Mouse (Mus musculus) left cerebral cortex, postnatal 25 days (tissue): ENCODE data around the gene Rtel1. TPM values are rescaled to one million over a fixed set of nuclear protein-coding genes. Genes with fewer than 3 reads are reported as not detected.

ENCODE experiments used
- DNase-seq, 2 experiments: peaks; one replicate each; pipeline ENCODE4 v3.0.0; 2022; ENCODE audit warnings: low spot score in 2 of 2, mixed read lengths in 1 of 2
- intact Hi-C: fragments of 180-260 bp; cut with DNase I; formaldehyde crosslinking; loops from one replicate; pipeline ENCODE4 v1.15.1; 2025
- total RNA-seq, 2 experiments: library from RNA; stranded (reverse); gene quantifications; 2 replicates each; pipeline ENCODE4 v1.2.3; 2021

The Rtel1 gene
- total RNA-seq = 10 to 100 TPM; 29.8 to 34.9 TPM

GRCm38 (mm10) chr2:181319248-181320102, at the start of gene Rtel1:
Rtel1 (plus strand) TSS chr2:181319739.
- DNase-seq = peak; percentile 84 to 89
- intact Hi-C loops = no loop called here

- intact Hi-C loops = no loop called here
- no peak for DNase-seq
Measured at GRCm38 (mm10) chr2:181272092-181272491, 47.4 kb upstream of the Rtel1 start.

DNA sequence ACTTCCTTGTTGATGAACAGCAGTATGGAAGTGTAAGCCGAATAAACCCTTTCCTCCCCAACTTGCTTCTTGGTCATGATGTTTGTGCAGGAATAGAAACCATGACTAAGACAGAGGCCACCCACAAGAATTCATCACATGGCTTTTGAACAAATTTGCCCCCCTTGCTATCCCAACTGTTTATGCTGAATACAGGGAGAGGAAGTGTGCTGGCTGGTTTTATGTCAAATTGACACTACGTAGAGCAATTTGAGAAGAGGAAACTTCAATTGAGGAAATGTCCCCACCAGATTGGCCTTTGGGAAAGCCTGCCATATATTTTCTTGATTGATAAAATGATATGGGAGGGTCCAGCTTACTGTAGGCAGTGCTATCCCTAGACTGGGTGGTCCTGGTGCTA, 45.7 kb upstream of the Rtel1 start:
- peak in 1 of 2 experiments; percentile 17 for DNase-seq
- intact Hi-C loops = no loop called here

DNA sequence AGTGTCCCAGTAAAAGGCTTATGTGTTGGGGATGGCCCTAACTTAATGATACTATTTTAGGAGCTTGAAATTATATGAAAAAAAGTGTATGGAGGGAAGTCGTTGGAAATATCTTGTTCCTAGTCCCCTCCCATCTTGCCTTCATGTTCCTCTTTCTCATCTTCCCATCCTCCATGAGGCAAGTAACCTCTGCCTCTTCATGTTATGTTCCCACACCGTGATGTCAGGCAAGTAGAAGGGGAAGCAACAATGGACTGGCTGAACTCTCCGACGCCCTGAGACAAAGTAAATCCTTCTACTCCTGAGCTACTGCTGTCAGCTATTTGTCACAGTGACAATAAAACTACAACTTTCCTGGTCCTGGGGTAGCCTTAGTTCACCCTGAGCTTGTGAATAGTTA, 44.9 kb upstream of the Rtel1 start:
- no peak for DNase-seq
- intact Hi-C loops = no loop called here

DNA sequence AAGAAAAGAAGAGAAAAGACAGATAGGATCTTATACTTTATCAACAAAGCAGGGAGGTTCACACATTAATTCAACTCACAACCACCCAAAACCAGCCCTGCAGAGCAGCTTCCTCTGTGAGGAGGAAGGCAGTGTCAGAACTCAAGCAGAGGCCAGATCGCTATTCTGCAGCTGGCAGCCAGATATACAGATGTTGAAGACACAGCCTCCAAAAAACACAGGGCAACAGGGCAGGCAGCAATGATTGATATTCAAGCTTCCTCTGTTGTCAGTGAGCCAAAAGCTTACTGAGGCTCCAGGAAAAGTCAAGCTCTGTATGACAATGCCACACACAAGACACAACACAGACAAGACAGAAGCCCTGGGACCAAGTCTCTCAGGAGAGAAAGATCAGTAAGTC, 42.8 kb upstream of the Rtel1 start:
- intact Hi-C loops = no loop called here
- DNase-seq = no peak

- DNase-seq = no peak
- intact Hi-C loops = no loop called here
Measured at GRCm38 (mm10) chr2:181277866-181278265, 41.7 kb upstream of the Rtel1 start.

DNA sequence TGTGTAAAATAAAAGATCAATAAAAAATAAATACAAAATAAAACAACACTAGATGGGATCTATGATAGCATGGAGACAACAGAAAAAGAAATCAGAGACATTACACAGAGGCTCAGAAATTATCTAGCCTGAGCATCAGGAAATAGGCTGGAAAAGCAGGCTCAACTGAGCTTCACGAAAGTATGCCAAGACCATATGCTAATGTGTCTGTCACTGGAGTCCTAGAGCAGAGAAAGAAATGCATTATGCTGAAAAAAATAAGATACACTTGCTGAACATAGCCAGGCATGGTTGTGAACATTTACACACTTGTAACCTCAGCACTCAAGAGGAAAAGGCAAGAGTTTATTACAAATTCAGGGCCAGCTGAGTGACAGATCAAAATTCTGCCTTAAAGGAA, 39.6 kb upstream of the Rtel1 start:
- peak in 1 of 2 experiments; percentile 34 for DNase-seq
- intact Hi-C loops = no loop called here

- DNase-seq = no peak
- intact Hi-C loops = loop anchor here (1.0 to 2.0 kb wide), 2 partner anchors 28 to 99 kb away; partner anchors contain the start of genes Ppdpf and Stmn3
Measured at GRCm38 (mm10) chr2:181286629-181287337, 32.8 kb upstream of the Rtel1 start.

DNA sequence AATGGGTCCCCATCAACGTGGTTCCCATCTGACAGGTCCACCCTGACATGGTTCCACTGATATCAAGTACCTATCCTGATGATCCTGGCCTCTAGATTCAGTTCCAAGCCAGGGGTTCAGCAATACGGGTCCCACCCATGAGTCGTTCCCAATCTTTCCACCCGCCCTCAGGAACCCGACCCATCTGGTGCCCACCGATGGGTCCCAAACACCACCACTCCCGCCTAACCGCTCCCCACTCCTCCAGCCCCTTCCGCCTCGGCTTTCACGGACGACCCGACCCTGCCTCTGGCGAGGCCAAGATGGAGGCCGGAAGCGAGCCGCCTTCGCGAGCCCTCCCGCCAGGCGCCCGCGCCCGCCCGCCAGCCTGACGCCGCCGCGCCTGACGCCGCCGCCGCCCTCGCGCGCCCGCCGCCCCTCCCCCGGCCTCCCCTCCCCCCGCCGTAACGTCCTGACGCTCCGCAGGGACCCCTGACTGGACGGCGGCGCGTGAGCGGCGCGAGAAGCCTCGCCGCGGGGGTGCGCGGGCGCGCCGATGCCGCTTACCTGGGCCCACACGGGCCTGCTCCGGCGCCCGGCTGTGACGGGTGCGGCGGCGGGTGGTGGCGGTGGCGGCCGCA, 32.1 kb upstream of the Rtel1 start:
- peak; percentile 74 to 84 for DNase-seq
- intact Hi-C loops = loop anchor here (1.0 to 2.0 kb wide), 2 partner anchors 27 to 100 kb away; partner anchors contain the start of genes Ppdpf and Stmn3

GRCm38 (mm10) chr2:181287958-181288350, 31.6 kb upstream of the Rtel1 start, which contains the start of gene Gmeb2:
Gmeb2 (minus strand) TSS chr2:181288035.
- DNase-seq = peak; percentile 92 to 97
- intact Hi-C loops = loop anchor here (1.0 to 2.0 kb wide), 2 partner anchors 27 to 101 kb away; partner anchors contain the start of genes Ppdpf and Stmn3

DNA sequence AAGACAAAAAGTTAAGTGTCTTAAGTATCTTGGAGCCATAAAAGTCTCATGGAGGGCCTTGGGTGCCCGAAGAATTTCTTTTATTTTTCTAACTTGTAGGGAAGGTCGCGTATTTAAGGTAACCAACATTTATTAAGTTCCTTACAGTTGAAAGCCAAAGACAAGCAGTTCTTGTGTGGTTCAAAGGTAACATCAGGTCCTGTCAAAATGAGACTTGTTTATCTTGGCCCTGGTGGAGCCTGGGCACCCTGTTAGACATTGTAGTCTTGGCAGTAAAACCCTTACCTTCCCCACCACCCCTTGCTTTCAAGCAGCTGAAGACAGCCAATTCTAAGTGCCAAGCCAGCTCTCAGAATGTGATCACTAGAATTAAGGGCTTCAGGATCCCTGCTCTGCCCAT, 30.8 kb upstream of the Rtel1 start:
- no peak for DNase-seq
- intact Hi-C loops = no loop called here

DNA sequence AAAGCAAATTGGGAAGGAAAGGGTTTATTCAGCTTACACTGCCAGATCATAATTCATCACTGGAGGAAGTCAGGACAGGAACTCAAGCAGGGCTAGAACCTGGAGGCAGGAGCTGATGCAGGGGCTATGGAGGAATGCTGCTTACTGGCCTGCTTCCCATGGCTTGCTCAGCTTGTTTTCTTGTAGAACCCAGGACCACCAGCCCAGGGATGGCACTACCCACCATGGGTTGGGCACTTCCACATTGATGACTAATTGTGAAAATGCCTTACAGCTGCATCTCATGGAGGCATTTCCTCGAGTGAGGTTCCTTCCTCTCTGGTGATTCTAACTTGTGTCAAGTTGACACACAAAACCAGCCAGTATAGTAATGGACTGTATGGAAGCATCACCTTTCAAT, 28.6 kb upstream of the Rtel1 start:
- intact Hi-C loops = no loop called here
- no peak for DNase-seq

DNA sequence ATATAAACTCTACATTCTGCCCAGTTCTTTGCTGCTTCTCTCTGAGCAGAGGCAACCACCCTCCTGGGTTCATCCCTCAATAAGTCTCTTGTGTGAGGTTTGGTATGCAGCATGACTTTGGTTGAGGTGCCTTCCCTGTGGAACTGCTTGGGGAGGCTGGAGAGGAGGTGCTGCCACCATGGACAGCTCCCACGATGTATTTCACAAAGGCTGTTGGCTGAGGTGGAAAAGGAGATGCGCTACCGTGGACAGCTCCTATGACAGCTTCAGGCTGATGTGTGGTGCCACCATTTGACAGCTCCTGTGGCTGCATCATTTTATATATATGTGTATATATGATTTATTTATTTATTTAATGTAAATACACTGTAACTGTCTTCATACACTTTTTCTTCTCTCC, 17.5 kb upstream of the Rtel1 start:
- intact Hi-C loops = no loop called here
- no peak for DNase-seq

DNA sequence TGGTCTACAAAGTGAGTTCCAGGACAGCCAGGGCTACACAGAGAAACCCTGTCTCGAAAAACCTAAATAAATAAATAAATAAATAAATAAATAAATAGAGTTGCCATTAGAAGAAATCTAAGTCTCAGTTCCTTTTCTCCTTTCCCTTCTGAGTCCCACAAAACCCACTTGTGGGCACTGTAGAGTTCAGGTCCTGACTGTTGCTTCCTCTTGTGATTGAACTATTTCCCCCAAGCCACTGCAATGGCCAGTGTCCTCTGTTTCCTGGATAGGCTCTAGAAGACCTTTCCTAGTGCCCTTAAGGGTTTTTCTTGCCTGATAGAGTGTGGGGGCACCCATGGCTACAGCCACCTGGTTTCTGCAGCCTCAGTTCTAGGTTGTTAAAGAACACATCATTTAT, 14.6 kb upstream of the Rtel1 start:
- intact Hi-C loops = no loop called here
- DNase-seq = no peak

DNA sequence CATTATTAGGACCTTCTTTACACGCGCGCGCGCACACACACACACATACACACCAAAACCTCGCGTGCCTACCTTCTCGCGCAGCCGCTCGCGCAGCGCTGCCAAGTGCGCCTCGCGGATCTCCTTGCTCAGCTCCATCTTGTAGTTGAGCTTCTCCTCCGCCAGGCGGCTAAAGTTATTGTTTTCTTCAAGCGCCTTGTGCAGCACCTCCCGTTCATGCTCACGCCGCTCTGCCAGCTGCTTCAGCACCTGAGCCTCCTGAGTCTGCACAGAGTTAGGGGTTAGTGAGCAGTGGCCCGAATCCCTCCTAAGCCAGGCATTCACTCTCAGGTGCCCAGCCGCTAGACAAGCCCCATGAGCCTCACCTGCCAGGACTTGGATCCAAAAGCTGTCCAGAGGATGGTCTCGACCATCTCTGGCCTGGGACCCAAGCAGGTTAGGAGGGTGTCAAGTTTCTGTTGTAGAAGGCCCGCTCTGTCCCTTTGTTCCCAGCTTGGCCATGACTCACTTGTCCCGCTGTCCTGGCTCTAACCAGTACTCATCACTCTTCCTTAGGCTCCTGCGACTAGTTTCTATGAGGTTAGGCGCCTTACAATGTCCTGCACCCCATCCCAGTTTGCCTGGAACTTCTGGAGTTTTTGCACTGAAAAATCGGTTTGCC, 12.3 kb upstream of the Rtel1 start:
- intact Hi-C loops = no loop called here
- peak; percentile 63 to 78 for DNase-seq

GRCm38 (mm10) chr2:181312435-181312834, 7.1 kb upstream of the Rtel1 start:
- intact Hi-C loops = no loop called here
- DNase-seq = no peak

GRCm38 (mm10) chr2:181313006-181313343, 6.6 kb upstream of the Rtel1 start:
- DNase-seq = no peak
- intact Hi-C loops = no loop called here

GRCm38 (mm10) chr2:181313344-181314079, 6.0 kb upstream of the Rtel1 start:
- DNase-seq = peak in 1 of 2 experiments; percentile 38
- intact Hi-C loops = loop anchor here (2.0 kb wide), 1 partner anchor 27 kb away; no protein-coding TSS in a partner anchor
